Mouse (Mus musculus) liver, adult 2 months (tissue): Measurements from ENCODE around the gene Zc3hc1. TPM values are rescaled to one million over a fixed set of nuclear protein-coding genes. Genes with fewer than 3 reads are reported as not detected.

Experiments used
- DNase-seq: peaks from one replicate; pipeline ENCODE4 v3.0.0-alpha.2; 2011; ENCODE audit warnings: low read depth, low spot score; ENCODE audit errors: extremely low read depth
- H3K27ac ChIP-seq: fragments of 200-500 bp; replicated peaks from 2 replicates; pipeline ENCODE4 v1.5.1; 2012; ENCODE audit warnings: low read depth, mild to moderate bottlenecking, control low read depth, inconsistent platforms, low read length; ENCODE audit not compliant: insufficient read depth
- H3K27me3 ChIP-seq: fragments of 200-500 bp; 2 replicates; pipeline ENCODE4 v1.6.1; 2012; ENCODE audit warnings: mild to moderate bottlenecking, moderate library complexity, low read length, inconsistent platforms; ENCODE audit not compliant: control insufficient read depth, insufficient read depth
- H3K36me3 ChIP-seq: fragments of 200-500 bp; 2 replicates; pipeline ENCODE4 v1.6.1; 2012; ENCODE audit warnings: low read length, inconsistent platforms; ENCODE audit not compliant: control insufficient read depth, insufficient read depth
- H3K4me1 ChIP-seq: fragments of 200-500 bp; 2 replicates; pipeline ENCODE4 v1.6.1; 2011; ENCODE audit warnings: low read length; ENCODE audit not compliant: control insufficient read depth, insufficient read depth
- H3K4me3 ChIP-seq: fragments of 200-500 bp; 2 replicates; pipeline ENCODE4 v1.5.1; 2011; ENCODE audit warnings: low read depth, mild to moderate bottlenecking, control low read depth, low read length, moderate library complexity; ENCODE audit not compliant: insufficient read depth
- H3K79me2 ChIP-seq: fragments of 200-500 bp; 2 replicates; pipeline ENCODE4 v1.6.1; 2012; ENCODE audit warnings: inconsistent platforms, mild to moderate bottlenecking, low read length, moderate library complexity; ENCODE audit not compliant: control insufficient read depth, insufficient read depth
- H3K9ac ChIP-seq: fragments of 200-500 bp; 2 replicates; pipeline ENCODE4 v1.6.1; 2012; ENCODE audit warnings: low read depth, mild to moderate bottlenecking, control low read depth, inconsistent platforms, low read length
- CTCF ChIP-seq: fragments of 200-500 bp; IDR thresholded peaks from 2 replicates; pipeline ENCODE4 v1.5.1; 2011; ENCODE audit warnings: low read depth, low read length, control low read depth
- POLR2A ChIP-seq: fragments of 200-500 bp; IDR thresholded peaks from 2 replicates; pipeline ENCODE4 v1.6.1; 2011; ENCODE audit warnings: low read length, control low read depth; ENCODE audit not compliant: insufficient read depth; ENCODE audit errors: extremely low read depth
- WGBS: fragments of 180-500 bp; shearing (Covaris S2); methylation state at CpG from one replicate; pipeline ENCODE4 v1.1.7; 2018; 5-methylcytosine and 5-hydroxymethylcytosine counted together
- polyA plus RNA-seq: library from polyadenylated mRNA; depleted of rRNA; stranded (reverse); fragments of >200 nt; gene quantifications from 2 replicates; pipeline ENCODE4 v1.2.3, GENCODE M21; 2012
- total RNA-seq: library from RNA; depleted of rRNA; stranded (reverse); fragments of >200 nt; gene quantifications from 2 replicates; pipeline ENCODE4 v1.2.3, GENCODE M21; 2014

The Zc3hc1 gene
- total and polyA plus RNA-seq, 2 experiments: 7.3 to 8.2 TPM

DNA sequence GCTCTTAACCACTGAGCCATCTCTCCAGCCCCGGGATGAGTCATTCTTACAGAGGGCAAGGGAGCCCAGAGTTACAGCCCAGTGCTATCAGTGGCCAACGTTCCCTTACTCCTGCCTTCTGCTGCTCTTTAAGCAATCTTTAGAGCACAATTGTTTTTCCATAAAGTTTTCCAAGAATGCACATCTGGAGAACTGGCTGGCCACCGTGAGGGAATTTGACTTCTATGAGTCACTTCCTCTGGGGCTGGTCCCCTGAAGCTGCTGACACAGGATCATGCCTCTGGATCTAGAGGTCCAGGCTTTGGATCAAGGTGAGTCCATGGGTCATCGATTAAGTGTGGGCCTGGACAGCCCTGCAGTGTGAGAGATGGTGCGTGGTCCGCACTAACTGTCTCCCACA is 46.8 kb downstream of the Zc3hc1 start:
- DNase-seq: no peak
- TF ChIP-seq POLR2A: no peak
- TF ChIP-seq CTCF: no peak
- Histone ChIP-seq H3K9ac (no peak overlapping the region), H3K79me2 (no peaks in the 10 kb centered on the region), H3K4me1 (no peaks in the 10 kb centered on the region), H3K36me3 (no peaks in the 10 kb centered on the region), H3K4me3 (no peak overlapping the region), H3K27ac (no peak overlapping the region), H3K27me3 (no peaks in the 10 kb centered on the region)
- 74% methylated on average over 6 of the region's 6 CpGs for WGBS

DNA sequence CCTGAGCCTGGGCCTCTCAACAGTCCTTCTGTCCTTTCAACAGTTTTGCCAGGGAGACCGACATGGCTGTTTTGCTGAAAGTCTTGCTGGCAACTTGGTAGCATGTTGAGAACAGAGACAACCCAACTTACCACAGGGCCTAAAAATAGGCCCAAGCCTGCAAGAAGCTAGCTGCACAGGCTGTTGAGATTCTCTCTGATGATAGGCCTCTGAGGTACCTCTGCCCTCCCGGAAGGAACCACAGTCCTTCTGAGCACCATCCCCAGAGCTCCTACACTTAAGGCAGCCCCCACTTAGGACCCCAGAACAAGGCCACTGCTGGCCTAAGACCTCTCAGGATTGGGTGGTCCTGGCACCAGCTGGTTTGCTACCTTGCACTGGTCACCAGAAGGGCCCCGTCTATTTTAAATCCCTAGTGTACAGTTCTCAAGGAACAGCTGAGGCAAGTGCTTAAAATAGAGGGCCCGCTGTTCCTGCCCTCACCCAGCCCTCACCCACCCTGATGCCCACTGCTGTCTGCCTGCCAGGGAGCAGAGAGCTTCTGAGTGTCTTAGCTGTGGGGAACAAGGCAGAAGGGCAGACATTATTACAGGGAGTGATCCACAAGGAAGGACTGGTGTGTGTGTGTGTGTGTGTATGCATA is 50.5 kb downstream of the Zc3hc1 start:
- H3K9ac ChIP-seq: no peak overlapping the region
- H3K4me1 ChIP-seq: no peaks in the 10 kb centered on the region
- no peak for DNase-seq
- no peak overlapping the region for H3K4me3 ChIP-seq
- H3K27me3 ChIP-seq: no peaks in the 10 kb centered on the region
- WGBS: 92% methylated on average over 4 of the region's 4 CpGs
- no peaks in the 10 kb centered on the region for H3K36me3 ChIP-seq
- H3K79me2 ChIP-seq: no peaks in the 10 kb centered on the region
- no peak for TF ChIP-seq POLR2A
- TF ChIP-seq CTCF: no peak
- no peak overlapping the region for H3K27ac ChIP-seq

- Histone ChIP-seq H3K9ac (no peak overlapping the region), H3K27ac (peak overlapping the region; percentile 32; the same call in 1 of the 2 replicates), H3K79me2 (no peaks in the 10 kb centered on the region), H3K4me1 (no peaks in the 10 kb centered on the region), H3K36me3 (no peaks in the 10 kb centered on the region), H3K4me3 (no peak overlapping the region), H3K27me3 (no peaks in the 10 kb centered on the region)
- TF ChIP-seq POLR2A: no peak
- peak; percentile 20; the same call in 1 of the 2 replicates for TF ChIP-seq CTCF
- 17% methylated on average over 5 of the region's 5 CpGs for WGBS
- DNase-seq: peak; percentile 48
These were observed 53.9 kb downstream of the Zc3hc1 start for GRCm38 (mm10) chr6:30336912-30337311.

GRCm38 (mm10) chr6:30332262-30332661 is 58.6 kb downstream of the Zc3hc1 start:
- 57% methylated on average over 4 of the region's 4 CpGs for WGBS
- TF ChIP-seq POLR2A (no peak), CTCF (no peak)
- Histone ChIP-seq H3K4me1 (no peaks in the 10 kb centered on the region), H3K79me2 (no peaks in the 10 kb centered on the region), H3K36me3 (no peaks in the 10 kb centered on the region), H3K27ac (no peak overlapping the region), H3K27me3 (no peaks in the 10 kb centered on the region), H3K4me3 (no peak overlapping the region), H3K9ac (no peak overlapping the region)
- DNase-seq: no peak

DNA sequence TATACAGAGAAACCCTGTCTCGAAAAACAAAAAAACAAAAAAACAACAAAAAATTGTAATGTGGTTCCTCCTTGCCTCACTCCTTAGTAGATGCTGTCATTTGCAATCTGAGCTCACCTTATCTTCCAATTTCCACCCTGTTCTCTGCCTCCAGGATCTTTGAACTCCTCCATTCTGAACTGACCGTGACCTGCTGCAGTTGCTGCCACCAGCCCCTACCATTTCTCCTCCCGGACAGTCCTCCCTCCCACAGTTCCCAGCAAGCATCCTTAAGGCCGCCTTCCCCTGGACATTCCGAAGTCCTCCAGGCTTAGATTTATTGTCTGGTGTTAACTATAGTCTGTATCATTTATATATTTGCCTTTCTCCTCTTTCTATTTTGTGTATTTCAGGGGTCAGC is 60.1 kb downstream of the Zc3hc1 start:
- Histone ChIP-seq H3K27me3 (no peaks in the 10 kb centered on the region), H3K4me3 (no peak overlapping the region), H3K4me1 (no peaks in the 10 kb centered on the region), H3K79me2 (no peaks in the 10 kb centered on the region), H3K36me3 (no peaks in the 10 kb centered on the region), H3K27ac (no peak overlapping the region), H3K9ac (no peak overlapping the region)
- DNase-seq: no peak
- WGBS: 84% methylated on average over 5 of the region's 5 CpGs
- TF ChIP-seq POLR2A: no peak
- no peak for TF ChIP-seq CTCF

DNA sequence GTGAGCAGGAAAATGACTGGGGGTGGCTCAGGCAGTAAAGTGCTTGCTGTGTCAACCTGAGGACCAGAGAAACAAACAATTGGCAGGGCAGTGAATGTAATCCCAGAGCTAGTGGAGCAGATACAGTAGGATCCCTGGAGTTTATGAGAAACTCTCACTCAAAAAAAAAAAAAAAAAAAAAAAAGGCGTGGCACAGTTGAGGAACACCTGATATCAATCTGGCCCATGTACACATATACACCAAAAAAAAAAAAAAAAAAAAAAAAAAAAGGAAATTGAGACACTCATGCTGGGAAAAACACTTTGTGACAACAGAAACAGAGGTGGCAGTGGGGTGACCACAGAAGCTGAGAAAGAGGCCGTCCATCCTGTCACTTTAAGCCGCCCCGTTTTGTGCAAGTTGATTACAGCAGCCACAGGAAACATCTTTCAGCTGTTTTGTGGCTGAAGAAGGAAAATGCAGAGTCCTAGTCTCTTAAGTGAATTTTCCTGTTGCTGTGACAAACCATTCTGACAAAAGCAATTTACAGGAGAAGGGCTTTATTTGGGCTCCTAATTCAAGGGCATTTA is 64.8 kb downstream of the Zc3hc1 start:
- H3K79me2 ChIP-seq: no peaks in the 10 kb centered on the region
- peak overlapping the region; percentile 23; the same call in 1 of the 2 replicates for H3K27ac ChIP-seq
- no peak for DNase-seq
- H3K4me1 ChIP-seq: no peaks in the 10 kb centered on the region
- no peak for TF ChIP-seq CTCF
- no peak for TF ChIP-seq POLR2A
- no peaks in the 10 kb centered on the region for H3K27me3 ChIP-seq
- WGBS: 75% methylated on average over 3 of the region's 4 CpGs
- H3K4me3 ChIP-seq: no peak overlapping the region
- H3K36me3 ChIP-seq: no peaks in the 10 kb centered on the region
- no peak overlapping the region for H3K9ac ChIP-seq
